23 mouse cellular contexts compared by ENCODE assay signal in genomic region chr16:57126268-57126667, GRCm38 (mm10). TPM values are rescaled to one million over a fixed set of nuclear protein-coding genes. Genes with fewer than 3 reads are reported as not detected.
"Had no signal": no experiment of that assay in that cellular context is flagged by ENCODE, and none has a peak within 500 bp of the region (broad histone marks: within the 10 kb centered on the region; RNA-seq: fewer than 3 reads in every experiment).

No protein-coding gene starts in this region.

- H3K27me3 ChIP-seq: limb, embryonic 13.5 days; liver, embryonic 13.5 days; neural tube, embryonic 12.5 days; neural tube, embryonic 15.5 days; stomach, embryonic 15.5 days had no signal

- H3K36me3 ChIP-seq: limb, embryonic 13.5 days; liver, embryonic 13.5 days; neural tube, embryonic 12.5 days; neural tube, embryonic 15.5 days; stomach, embryonic 15.5 days had no signal

- H3K9ac ChIP-seq: limb, embryonic 13.5 days; liver, embryonic 13.5 days; neural tube, embryonic 12.5 days; neural tube, embryonic 15.5 days; stomach, embryonic 15.5 days had no signal

- H3K27ac ChIP-seq: limb, embryonic 10.5 days; limb, embryonic 13.5 days; liver, embryonic 13.5 days; neural tube, embryonic 12.5 days; neural tube, embryonic 15.5 days; stomach, embryonic 15.5 days had no signal

- H3K4me2 ChIP-seq: limb, embryonic 13.5 days; liver, embryonic 13.5 days; midbrain, embryonic 11.5 days; neural tube, embryonic 12.5 days; neural tube, embryonic 15.5 days; stomach, embryonic 15.5 days had no signal

- H3K9me3 ChIP-seq: limb, embryonic 10.5 days; limb, embryonic 13.5 days; liver, embryonic 13.5 days; neural tube, embryonic 12.5 days; neural tube, embryonic 15.5 days; stomach, embryonic 15.5 days had no signal

- H3K4me3 ChIP-seq: limb, embryonic 10.5 days; limb, embryonic 13.5 days; liver, embryonic 13.5 days; neural tube, embryonic 12.5 days; neural tube, embryonic 15.5 days; stomach, embryonic 15.5 days had no signal

- ATAC-seq: intestine, embryonic 16.5 days had no signal

- DNase-seq: kidney, adult 18-20 months; kidney, adult 9 months; kidney, postnatal 14 days; kidney, postnatal 4 days; liver, embryonic 13.5 days; lung, adult 18-20 months; lung, postnatal 36 days; midbrain, embryonic 14.5 days; retina, postnatal 1 day; right cerebral cortex, postnatal 25 days; spleen, adult 18-20 months; thymus, postnatal 25 days had no signal

RNA-seq across cellular contexts. Expression of gene Tmem45a2, which starts 55.1 kb away (rescaled TPM):
- total RNA-seq: layer of hippocampus, adult 18-20 months; layer of hippocampus, postnatal 25 days; left cerebral cortex, postnatal 25 days; megakaryocyte-erythroid progenitor cell, adult 5-6 weeks had no signal
- polyA plus RNA-seq: limb, embryonic 10.5 days; liver, embryonic 13.5 days; midbrain, embryonic 11.5 days; midbrain, embryonic 14.5 days; neural tube, embryonic 12.5 days; neural tube, embryonic 15.5 days had no signal
